Mouse (Mus musculus) forebrain, embryonic 12.5 days (tissue): ENCODE results near the gene Srgap3. TPM values are rescaled to one million over a fixed set of nuclear protein-coding genes. Genes with fewer than 3 reads are reported as not detected.
A peak's percentile ranks its signal among the peaks of the same experiment; 100 is the strongest.

Experiments
- ATAC-seq: fragments of 200-750 bp; cut with Nextera tagmentation; 2 replicates; pipeline ENCODE4 v1.8.0; 2017; ENCODE audit warnings: moderate TSS enrichment; ENCODE audit not compliant: low FRiP score
- H3K27ac ChIP-seq: fragments of 300-500 bp; sonication (generic); 2 replicates; pipeline ENCODE4 v1.5.1; 2016; ENCODE audit warnings: mild to moderate bottlenecking
- H3K27me3 ChIP-seq: fragments of 300-500 bp; sonication (generic); 2 replicates; pipeline ENCODE4 v1.6.1; 2016; ENCODE audit warnings: mild to moderate bottlenecking
- H3K36me3 ChIP-seq: fragments of 300-500 bp; sonication (generic); replicated peaks from 2 replicates; pipeline ENCODE4 v1.6.1; 2016; ENCODE audit warnings: mild to moderate bottlenecking
- H3K4me1 ChIP-seq: fragments of 300-500 bp; sonication (generic); 2 replicates; pipeline ENCODE4 v1.6.1; 2016
- H3K4me2 ChIP-seq: fragments of 300-500 bp; sonication (generic); 2 replicates; pipeline ENCODE4 v1.6.1; 2016; ENCODE audit warnings: mild to moderate bottlenecking, moderate library complexity
- H3K4me3 ChIP-seq: fragments of 300-500 bp; sonication (generic); replicated peaks from 2 replicates; pipeline ENCODE4 v1.5.1; 2016; ENCODE audit warnings: mild to moderate bottlenecking
- H3K9ac ChIP-seq: fragments of 300-500 bp; sonication (generic); 2 replicates; pipeline ENCODE4 v1.6.1; 2016; ENCODE audit warnings: mild to moderate bottlenecking
- H3K9me3 ChIP-seq: fragments of 300-500 bp; sonication (generic); 2 replicates; pipeline ENCODE4 v1.6.1; 2016
- WGBS: fragments of 180-500 bp; shearing (Covaris S2); methylation state at CpG from one replicate; pipeline ENCODE4 v1.1.7; 2016; 5-methylcytosine and 5-hydroxymethylcytosine counted together
- polyA plus RNA-seq: library from polyadenylated mRNA; unstranded; fragments of >200 nt; fragmentation: Nextera tagmentation; extraction: Ambion mirVana; gene quantifications from 2 replicates; pipeline ENCODE4 v1.2.1, GENCODE M21; 2016

Srgap3 gene
- polyA plus RNA-seq, 1 experiment from 2014 or later = 39.9 TPM

DNA sequence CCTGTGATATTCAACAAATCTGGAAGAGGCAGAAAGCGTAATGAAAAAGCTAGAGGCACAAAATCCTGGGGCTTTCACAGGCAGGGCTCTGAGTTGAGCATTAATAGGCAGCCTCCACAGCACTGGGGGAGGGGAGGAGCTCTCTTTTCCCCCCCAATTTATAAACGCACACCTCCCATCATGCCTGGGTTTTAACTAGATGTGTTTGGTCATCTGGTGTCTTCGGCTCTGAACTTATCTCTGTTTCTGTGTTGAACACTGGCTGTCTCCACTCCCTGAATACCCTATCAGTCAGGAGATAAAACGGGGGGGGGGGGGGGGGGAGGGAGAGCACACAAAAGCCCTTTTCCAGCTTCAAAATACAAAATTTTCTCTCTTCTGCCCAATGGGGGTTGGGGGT is 44.3 kb downstream of the Srgap3 start:
- Histone ChIP-seq H3K9ac (peak overlapping the region; percentile 26; the same call in 1 of the 2 replicates), H3K4me1 (peaks cover 70% of the 10 kb centered on the region), H3K4me3 (no peak overlapping the region)

DNA sequence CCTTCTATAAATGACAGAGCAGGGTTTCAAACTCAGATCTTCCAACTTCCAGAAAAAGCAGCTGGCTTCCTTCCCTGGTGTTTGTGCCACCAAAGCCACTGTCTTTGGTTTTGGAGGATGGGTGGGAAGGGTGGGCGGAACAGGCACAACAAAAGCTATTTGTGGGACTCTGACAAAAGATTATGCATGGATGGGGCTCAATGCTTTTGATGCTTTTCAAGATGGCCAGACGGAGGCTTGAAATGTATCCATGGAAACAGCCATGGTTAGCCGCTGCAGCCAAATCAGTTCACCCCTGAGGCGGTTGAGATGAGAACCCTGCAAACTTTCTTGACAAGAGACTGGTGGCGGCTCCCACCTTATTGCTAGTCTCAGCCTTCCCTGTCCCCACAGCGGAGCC is 46.8 kb downstream of the Srgap3 start:
- peak overlapping the region; percentile 95 for H3K27ac ChIP-seq
- H3K4me3 ChIP-seq = no peak overlapping the region
- H3K4me1 ChIP-seq = peaks cover 87% of the 10 kb centered on the region
- peak overlapping the region; percentile 17 for H3K4me2 ChIP-seq
- H3K9me3 ChIP-seq = no peaks in the 10 kb centered on the region
- H3K9ac ChIP-seq = no peak overlapping the region
- peak; percentile 47 for ATAC-seq
- H3K36me3 ChIP-seq = no peaks in the 10 kb centered on the region
- no peaks in the 10 kb centered on the region for H3K27me3 ChIP-seq
- 5% methylated on average over 6 of the region's 6 CpGs for WGBS

More for the DNA sequence above, 44.3 kb downstream of the Srgap3 start:
- H3K4me2 ChIP-seq = peak overlapping the region; percentile 38
- no peaks in the 10 kb centered on the region for H3K27me3 ChIP-seq
- H3K36me3 ChIP-seq = peaks cover 3% of the 10 kb centered on the region; the same call in 1 of the 2 replicates
- peak overlapping the region; percentile 95 for H3K27ac ChIP-seq
- peak; percentile 54 for ATAC-seq
- no peaks in the 10 kb centered on the region for H3K9me3 ChIP-seq
- WGBS = 6% methylated on average over 4 of the region's 4 CpGs

GRCm38 (mm10) chr6:112899711-112900110 is 47.4 kb downstream of the Srgap3 start:
- Histone ChIP-seq H3K4me3 (no peak overlapping the region), H3K4me1 (peaks cover 91% of the 10 kb centered on the region)

GRCm38 (mm10) chr6:112899276-112899675 is 47.8 kb downstream of the Srgap3 start:
- ATAC-seq = no peak
- Histone ChIP-seq H3K4me2 (peak overlapping the region; percentile 15; the same call in 1 of the 2 replicates), H3K4me1 (peaks cover 91% of the 10 kb centered on the region), H3K9ac (no peak overlapping the region), H3K9me3 (no peaks in the 10 kb centered on the region), H3K36me3 (0 out of 2 replicates have a peak, but pooled peaks cover 9% of the 10 kb centered on the region), H3K4me3 (no peak overlapping the region), H3K27me3 (no peaks in the 10 kb centered on the region), H3K27ac (peak overlapping the region; percentile 95)
- 86% methylated on average over 5 of the region's 5 CpGs for WGBS

More at GRCm38 (mm10) chr6:112899711-112900110, 47.4 kb downstream of the Srgap3 start:
- Histone ChIP-seq H3K9ac (no peak overlapping the region), H3K27ac (peak overlapping the region; percentile 95), H3K27me3 (no peaks in the 10 kb centered on the region), H3K36me3 (0 out of 2 replicates have a peak, but pooled peaks cover 5% of the 10 kb centered on the region), H3K9me3 (no peaks in the 10 kb centered on the region), H3K4me2 (peak overlapping the region; percentile 15)
- 55% methylated on average over 1 of the region's 1 CpGs for WGBS
- ATAC-seq = no peak

GRCm38 (mm10) chr6:112898435-112898834 is 48.6 kb downstream of the Srgap3 start:
- no peak overlapping the region for H3K4me2 ChIP-seq
- H3K9ac ChIP-seq = no peak overlapping the region
- H3K4me3 ChIP-seq = no peak overlapping the region
- H3K36me3 ChIP-seq = 0 out of 2 replicates have a peak, but pooled peaks cover 10% of the 10 kb centered on the region
- H3K9me3 ChIP-seq = no peaks in the 10 kb centered on the region
- H3K4me1 ChIP-seq = peaks cover 83% of the 10 kb centered on the region
- H3K27me3 ChIP-seq = no peaks in the 10 kb centered on the region
- WGBS = 79% methylated on average over 4 of the region's 4 CpGs
- ATAC-seq = no peak
- H3K27ac ChIP-seq = no peak overlapping the region

DNA sequence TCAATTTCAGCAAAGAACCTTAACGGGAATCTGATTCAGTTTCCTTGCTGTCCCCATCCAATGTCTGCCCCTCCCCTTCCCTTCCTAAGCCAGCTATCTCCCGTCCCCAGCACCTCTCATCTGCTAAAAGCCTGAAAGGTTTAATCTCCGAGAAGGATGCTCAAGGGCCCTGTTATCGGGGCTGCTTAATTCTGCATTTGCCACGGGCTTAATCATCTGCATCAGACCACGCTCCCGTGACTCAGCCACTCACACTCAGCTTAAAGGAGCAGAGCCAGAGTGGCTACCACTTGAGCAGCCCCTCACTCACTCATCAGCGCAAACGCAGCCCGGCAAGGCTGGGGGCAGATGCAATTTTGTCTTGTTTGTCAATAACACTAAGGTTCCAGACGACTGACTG is 50.7 kb downstream of the Srgap3 start:
- Histone ChIP-seq H3K4me2 (peak overlapping the region; percentile 36), H3K27ac (peak overlapping the region; percentile 87), H3K9me3 (no peaks in the 10 kb centered on the region), H3K4me1 (peaks cover 62% of the 10 kb centered on the region), H3K27me3 (no peaks in the 10 kb centered on the region), H3K9ac (peak overlapping the region; percentile 36; the same call in 1 of the 2 replicates), H3K36me3 (peaks cover 10% of the 10 kb centered on the region; the same call in 1 of the 2 replicates), H3K4me3 (no peak overlapping the region)
- 13% methylated on average over 11 of the region's 11 CpGs for WGBS
- peak; percentile 65 for ATAC-seq

GRCm38 (mm10) chr6:112890331-112890751 is 56.7 kb downstream of the Srgap3 start:
- Histone ChIP-seq H3K27me3 (no peaks in the 10 kb centered on the region), H3K36me3 (peaks cover 27% of the 10 kb centered on the region; the same call in 1 of the 2 replicates), H3K9ac (no peak overlapping the region), H3K4me3 (no peak overlapping the region), H3K4me1 (peaks cover 47% of the 10 kb centered on the region), H3K4me2 (no peak overlapping the region), H3K27ac (no peak overlapping the region), H3K9me3 (no peaks in the 10 kb centered on the region)
- 77% methylated on average over 2 of the region's 2 CpGs for WGBS
- no peak for ATAC-seq

GRCm38 (mm10) chr6:112883588-112884135 is 63.4 kb downstream of the Srgap3 start:
- H3K4me3 ChIP-seq = no peak overlapping the region
- WGBS = 71% methylated on average over 5 of the region's 5 CpGs
- H3K36me3 ChIP-seq = no peaks in the 10 kb centered on the region; the same call in 1 of the 2 replicates
- ATAC-seq = no peak
- no peak overlapping the region for H3K4me2 ChIP-seq
- H3K9me3 ChIP-seq = no peaks in the 10 kb centered on the region
- no peak overlapping the region for H3K9ac ChIP-seq
- H3K27ac ChIP-seq = peak overlapping the region; percentile 97
- H3K27me3 ChIP-seq = no peaks in the 10 kb centered on the region
- peaks cover 89% of the 10 kb centered on the region for H3K4me1 ChIP-seq

DNA sequence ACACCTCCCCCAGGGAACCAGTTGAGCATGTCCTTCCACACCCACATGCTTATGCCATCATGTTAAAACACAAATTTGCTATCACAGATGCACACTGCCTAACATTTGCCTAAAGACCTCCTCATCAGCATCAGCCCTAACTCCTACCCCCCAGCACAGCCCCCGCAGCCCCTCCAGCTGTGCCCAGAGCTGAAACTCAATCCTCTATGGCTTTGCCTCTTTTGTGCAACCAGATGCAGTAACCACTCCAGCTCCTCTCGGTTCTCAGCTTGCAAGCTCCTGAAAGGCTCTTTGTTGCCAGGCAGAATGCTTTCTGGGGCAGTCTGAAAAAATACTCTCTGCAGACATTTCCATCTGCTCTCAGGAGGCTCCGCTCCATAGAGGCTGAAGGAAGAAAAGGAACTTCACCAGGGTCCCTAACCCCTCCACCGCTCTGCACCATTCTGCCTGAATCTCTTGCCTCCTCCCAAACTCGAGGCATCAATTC is 67.0 kb downstream of the Srgap3 start:
- H3K4me3 ChIP-seq = no peak overlapping the region

DNA sequence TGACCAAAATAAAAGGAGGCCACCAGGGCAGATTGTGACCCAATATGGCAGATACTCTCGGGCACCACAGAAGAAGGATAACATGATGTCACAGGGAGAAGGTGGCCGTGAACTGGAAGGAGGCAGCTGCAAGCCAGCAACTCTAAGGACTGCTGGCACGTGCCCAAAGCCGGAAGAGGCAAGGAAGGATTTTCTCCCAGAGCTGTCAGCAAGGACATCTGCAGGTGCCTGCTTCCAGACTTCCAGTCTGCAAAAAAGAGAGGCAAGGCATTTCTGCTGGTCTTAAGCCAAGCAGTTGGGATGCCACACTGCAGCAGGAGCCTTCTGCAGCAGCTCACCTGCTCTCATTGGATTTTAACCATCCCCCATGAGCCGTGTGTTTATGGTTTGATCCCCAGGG is 67.9 kb downstream of the Srgap3 start:
- H3K4me1 ChIP-seq = peaks cover 67% of the 10 kb centered on the region

More for the DNA sequence above, 67.0 kb downstream of the Srgap3 start:
- peak overlapping the region; percentile 5; the same call in 1 of the 2 replicates for H3K9ac ChIP-seq
- ATAC-seq = peak; percentile 82
- H3K27me3 ChIP-seq = no peaks in the 10 kb centered on the region
- peak overlapping the region; percentile 19; the same call in 1 of the 2 replicates for H3K4me2 ChIP-seq
- H3K27ac ChIP-seq = peak overlapping the region; percentile 97
- peaks cover 77% of the 10 kb centered on the region for H3K4me1 ChIP-seq
- H3K9me3 ChIP-seq = no peaks in the 10 kb centered on the region
- H3K36me3 ChIP-seq = peaks cover 3% of the 10 kb centered on the region; the same call in 1 of the 2 replicates
- 1% methylated on average over 5 of the region's 5 CpGs for WGBS

GRCm38 (mm10) chr6:112873089-112873835 is 73.8 kb downstream of the Srgap3 start:
- Histone ChIP-seq H3K9ac (no peak overlapping the region), H3K27me3 (no peaks in the 10 kb centered on the region), H3K4me1 (peaks cover 46% of the 10 kb centered on the region), H3K4me3 (no peak overlapping the region), H3K4me2 (no peak overlapping the region), H3K9me3 (no peaks in the 10 kb centered on the region), H3K27ac (no peak overlapping the region), H3K36me3 (peaks cover 26% of the 10 kb centered on the region)
- whole genome bisulfite sequencing = 79% methylated on average over 9 of the region's 9 CpGs
- no peak for ATAC-seq

More for the DNA sequence above, 67.9 kb downstream of the Srgap3 start:
- 71% methylated on average over 5 of the region's 5 CpGs for WGBS
- Histone ChIP-seq H3K27me3 (no peaks in the 10 kb centered on the region), H3K27ac (peak overlapping the region; percentile 97), H3K9ac (no peak overlapping the region), H3K4me2 (no peak overlapping the region), H3K4me3 (no peak overlapping the region), H3K9me3 (no peaks in the 10 kb centered on the region), H3K36me3 (peaks cover 3% of the 10 kb centered on the region; the same call in 1 of the 2 replicates)
- ATAC-seq = no peak

DNA sequence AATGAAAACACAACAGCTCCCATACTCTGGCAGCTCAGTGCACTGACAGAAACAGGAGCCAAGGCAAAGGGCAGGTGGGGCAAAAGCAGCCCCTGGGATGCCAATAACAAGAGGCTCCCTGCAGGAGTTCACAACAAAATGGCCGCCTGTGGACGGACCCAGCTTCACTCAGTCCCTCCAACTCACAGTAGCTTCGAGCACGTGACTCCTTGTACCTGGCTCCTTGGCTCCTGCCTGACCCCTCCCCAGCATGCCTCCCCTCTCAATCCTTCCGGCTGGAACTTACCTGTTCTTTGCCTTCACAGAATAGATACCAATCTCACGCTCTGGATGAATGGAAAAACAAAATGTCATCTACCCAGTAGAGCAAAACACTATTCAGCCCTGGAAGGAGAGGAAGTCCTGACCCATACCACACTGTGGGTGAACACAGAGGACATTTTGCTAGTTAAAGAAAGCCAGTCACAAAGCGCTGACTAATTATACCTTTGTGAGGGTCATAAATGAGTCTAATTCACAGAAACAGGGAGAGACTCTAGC is 75.8 kb downstream of the Srgap3 start:
- no peak overlapping the region for H3K27ac ChIP-seq
- peaks cover 26% of the 10 kb centered on the region for H3K36me3 ChIP-seq
- peaks cover 47% of the 10 kb centered on the region for H3K4me1 ChIP-seq
- ATAC-seq = no peak
- no peak overlapping the region for H3K4me2 ChIP-seq
- H3K27me3 ChIP-seq = no peaks in the 10 kb centered on the region
- no peaks in the 10 kb centered on the region for H3K9me3 ChIP-seq
- no peak overlapping the region for H3K4me3 ChIP-seq
- 83% methylated on average over 7 of the region's 7 CpGs for WGBS
- no peak overlapping the region for H3K9ac ChIP-seq
